Mouse (Mus musculus) spleen, adult 2 months (tissue): ENCODE measurements around the gene March1. TPM values are rescaled to one million over a fixed set of nuclear protein-coding genes. Genes with fewer than 3 reads are reported as not detected.

ENCODE experiments used
- DNase-seq, 2 experiments: peaks; one replicate each; pipeline versions ENCODE4 v3.0.0 to v3.0.0-alpha.2; 2012 to 2021; ENCODE audit warnings: low spot score in 2 of 2, low read depth in 1 of 2
- H3K27ac ChIP-seq: fragments of 200-500 bp; 2 replicates; pipeline ENCODE4 v1.5.1; 2012; ENCODE audit warnings: low read length, inconsistent platforms; ENCODE audit not compliant: insufficient read depth
- H3K27me3 ChIP-seq: fragments of 200-500 bp; 2 replicates; pipeline ENCODE4 v1.6.1; 2012; ENCODE audit warnings: mild to moderate bottlenecking, moderate library complexity, low read length, inconsistent platforms; ENCODE audit not compliant: control insufficient read depth, insufficient read depth
- H3K36me3 ChIP-seq: fragments of 200-500 bp; 2 replicates; pipeline ENCODE4 v1.6.1; 2012; ENCODE audit warnings: mild to moderate bottlenecking, low read length, inconsistent platforms; ENCODE audit not compliant: control insufficient read depth, insufficient read depth
- H3K4me1 ChIP-seq: fragments of 200-500 bp; 2 replicates; pipeline ENCODE4 v1.6.1; 2011; ENCODE audit warnings: inconsistent platforms; ENCODE audit not compliant: control insufficient read depth, insufficient read depth, insufficient read length
- H3K4me3 ChIP-seq: fragments of 200-500 bp; 2 replicates; pipeline ENCODE4 v1.5.1; 2011; ENCODE audit warnings: mild to moderate bottlenecking, inconsistent platforms; ENCODE audit not compliant: insufficient read depth, insufficient read length; ENCODE audit errors: extremely low read depth
- CTCF ChIP-seq: fragments of 200-500 bp; IDR thresholded peaks from 2 replicates; pipeline ENCODE4 v1.5.1; 2011; ENCODE audit warnings: mild to moderate bottlenecking, inconsistent platforms; ENCODE audit not compliant: insufficient read depth, insufficient read length, insufficient replicate concordance; ENCODE audit errors: extremely low read depth
- POLR2A ChIP-seq: fragments of 200-500 bp; IDR thresholded peaks from 2 replicates; pipeline ENCODE4 v1.6.1; 2011; ENCODE audit warnings: low read depth, low read length, inconsistent platforms
- WGBS: fragments of 180-500 bp; shearing (Covaris S2); methylation state at CpG from one replicate; pipeline ENCODE4 v1.1.7; 2018; 5-methylcytosine and 5-hydroxymethylcytosine counted together
- polyA plus RNA-seq: library from polyadenylated mRNA; depleted of rRNA; stranded (reverse); fragments of >200 nt; gene quantifications from 2 replicates; pipeline ENCODE4 v1.2.3, GENCODE M21; 2012

The March1 gene
- polyA plus RNA-seq, 1 experiment = 12.7 TPM

DNA sequence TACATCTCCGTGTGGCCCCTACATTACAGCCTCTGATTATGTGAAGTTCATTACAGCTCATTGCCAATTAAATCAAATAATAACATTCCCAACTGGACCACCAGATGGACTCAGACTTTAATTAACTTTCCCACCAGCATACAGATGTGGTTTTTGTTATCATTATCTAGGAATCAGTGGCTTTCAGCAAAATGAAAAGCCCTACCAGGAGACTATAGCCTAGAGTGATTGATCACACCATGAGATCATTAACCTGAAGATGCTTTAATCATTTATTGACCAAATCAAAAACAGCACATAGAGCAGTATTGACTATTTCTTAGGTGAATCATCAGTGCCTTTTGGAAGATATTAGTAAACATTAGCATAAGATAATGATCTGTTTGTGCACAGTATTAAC is 602.3 kb downstream of the March1 start:
- Histone ChIP-seq H3K4me1 (no peaks in the 10 kb centered on the region), H3K4me3 (no peak overlapping the region), H3K27me3 (no peaks in the 10 kb centered on the region), H3K27ac (no peak overlapping the region), H3K36me3 (no peaks in the 10 kb centered on the region)
- no peak for TF ChIP-seq POLR2A
- TF ChIP-seq CTCF = no peak
- 80% methylated on average over 1 of the region's 1 CpGs for WGBS
- no peak for DNase-seq

DNA sequence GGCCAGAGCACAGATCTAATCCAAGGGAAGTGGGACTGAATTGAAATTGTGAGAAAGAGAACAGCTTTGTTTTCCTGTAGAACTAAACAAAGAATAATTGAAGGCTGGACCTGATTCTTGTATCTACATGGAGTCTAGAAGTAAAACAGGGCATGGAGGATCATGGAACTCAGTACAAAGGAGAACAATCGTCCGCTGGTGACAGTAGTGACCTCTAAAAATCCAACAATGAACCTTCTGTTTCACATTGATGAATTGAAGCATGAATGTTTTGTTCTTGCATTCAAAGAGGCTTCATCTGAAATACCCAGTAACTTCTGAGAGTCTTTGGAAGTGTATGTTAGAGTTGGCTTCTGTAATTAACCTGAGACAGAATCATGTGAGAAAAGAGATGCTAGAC is 612.2 kb downstream of the March1 start:
- TF ChIP-seq CTCF (no peak), POLR2A (no peak)
- DNase-seq = no peak
- Histone ChIP-seq H3K4me3 (no peak overlapping the region), H3K36me3 (no peaks in the 10 kb centered on the region), H3K27me3 (no peaks in the 10 kb centered on the region), H3K4me1 (no peaks in the 10 kb centered on the region), H3K27ac (no peak overlapping the region)
- WGBS = 85% methylated on average over 2 of the region's 2 CpGs

DNA sequence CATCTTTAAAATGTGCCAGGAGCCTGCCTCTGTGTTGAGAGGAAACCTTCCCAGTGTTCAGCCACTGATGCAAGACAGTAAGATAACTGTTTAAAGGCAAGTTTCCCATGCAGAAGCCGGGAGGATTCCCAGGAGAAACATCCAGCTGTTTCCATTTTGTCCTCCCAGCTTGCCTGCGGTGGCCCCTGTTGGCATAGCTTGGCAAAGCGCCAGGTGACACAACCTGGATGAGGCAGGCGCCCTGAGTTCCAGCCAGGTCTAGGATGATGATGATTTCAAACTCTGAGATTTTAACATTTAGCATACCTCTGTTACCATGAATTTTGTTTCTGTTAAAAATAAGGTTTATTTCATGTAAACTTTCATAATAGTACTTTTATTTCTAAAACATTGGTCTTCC is 651.8 kb downstream of the March1 start:
- H3K4me1 ChIP-seq = no peaks in the 10 kb centered on the region
- no peak overlapping the region for H3K4me3 ChIP-seq
- no peak overlapping the region for H3K27ac ChIP-seq
- DNase-seq = no peak
- no peaks in the 10 kb centered on the region for H3K27me3 ChIP-seq
- WGBS = 64% methylated on average over 4 of the region's 4 CpGs
- TF ChIP-seq CTCF (no peak), POLR2A (no peak)
- H3K36me3 ChIP-seq = no peaks in the 10 kb centered on the region

DNA sequence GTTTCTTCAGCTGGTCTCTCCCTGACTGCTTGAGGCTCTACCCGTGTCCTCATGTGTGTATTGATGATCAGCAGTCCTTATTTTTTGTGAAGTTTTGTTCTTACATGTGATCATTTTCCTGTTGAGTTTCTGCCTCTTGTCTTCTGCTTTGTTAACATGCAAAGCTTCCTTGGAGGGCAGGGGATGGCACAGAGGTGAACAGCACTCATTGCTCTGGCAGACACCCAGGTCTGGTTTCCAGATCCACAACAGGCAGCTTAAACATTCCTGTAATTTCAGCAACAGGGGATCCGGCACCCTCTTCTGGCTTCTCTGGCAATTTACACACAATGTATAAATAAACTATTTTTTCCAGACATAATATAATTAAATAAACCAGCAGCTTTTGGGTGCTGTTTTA is 652.4 kb downstream of the March1 start:
- Histone ChIP-seq H3K4me3 (no peak overlapping the region), H3K27me3 (no peaks in the 10 kb centered on the region), H3K4me1 (no peaks in the 10 kb centered on the region), H3K27ac (no peak overlapping the region), H3K36me3 (no peaks in the 10 kb centered on the region)
- WGBS = 74% methylated on average over 2 of the region's 2 CpGs
- no peak for DNase-seq
- TF ChIP-seq CTCF = no peak
- TF ChIP-seq POLR2A = no peak

DNA sequence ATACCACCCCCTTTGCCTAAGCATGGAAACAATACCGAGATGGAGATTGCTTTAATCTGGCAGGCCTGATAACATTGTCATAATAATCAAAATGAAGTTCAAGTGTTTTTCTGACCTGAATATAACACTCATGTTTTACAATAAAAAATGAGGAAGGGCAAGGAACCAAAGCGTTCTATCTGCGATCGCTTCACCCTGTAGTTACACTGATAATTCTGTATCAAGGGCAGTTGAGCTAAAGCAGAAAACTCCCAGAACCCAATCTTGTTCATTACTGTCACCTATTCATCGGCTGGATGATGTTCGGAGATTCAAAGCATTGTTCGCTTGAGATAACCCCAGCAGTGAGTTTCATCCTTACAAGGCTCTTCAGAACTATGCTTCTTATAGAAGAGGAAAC is 700.1 kb downstream of the March1 start:
- DNase-seq = no peak
- H3K4me1 ChIP-seq = no peaks in the 10 kb centered on the region
- H3K27me3 ChIP-seq = no peaks in the 10 kb centered on the region
- H3K4me3 ChIP-seq = no peak overlapping the region
- no peak overlapping the region for H3K27ac ChIP-seq
- no peaks in the 10 kb centered on the region for H3K36me3 ChIP-seq
- no peak for TF ChIP-seq CTCF
- no peak for TF ChIP-seq POLR2A
- WGBS = 88% methylated on average over 7 of the region's 7 CpGs

DNA sequence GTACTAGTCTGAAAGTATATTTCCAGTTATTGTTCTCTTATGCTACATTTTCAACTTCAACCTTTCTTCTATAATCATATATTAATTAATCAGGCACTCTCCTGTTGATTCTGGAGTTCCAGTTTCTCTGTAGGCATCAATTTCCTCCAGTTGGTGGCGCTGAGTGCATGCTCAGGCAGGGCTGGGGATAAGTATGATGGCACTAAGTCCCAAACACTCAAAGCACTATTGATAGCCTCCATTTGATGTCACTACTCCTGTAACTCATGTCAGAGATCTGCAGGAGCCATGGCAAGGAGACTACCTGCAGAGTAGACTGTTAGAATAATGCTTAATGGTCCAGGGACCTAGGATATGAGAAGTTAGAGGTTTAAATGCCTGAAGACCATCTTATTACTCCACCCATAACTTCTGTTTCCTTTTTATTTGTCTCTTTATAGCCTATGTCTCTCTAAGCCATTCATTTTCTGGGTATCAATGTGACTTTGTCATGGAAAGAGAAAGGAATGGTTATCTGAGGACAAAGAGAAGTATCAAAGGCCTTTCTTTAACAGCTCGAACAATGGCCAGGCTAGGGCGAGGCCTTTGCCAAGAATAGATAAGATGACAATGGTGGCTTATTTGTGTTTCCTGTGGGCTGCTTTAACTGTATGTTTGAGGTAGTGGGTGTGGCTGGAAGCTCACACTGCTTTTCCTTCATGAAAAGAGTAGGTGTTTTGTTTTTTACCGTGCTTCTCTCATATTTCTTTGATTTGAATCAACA is 705.5 kb downstream of the March1 start:
- Histone ChIP-seq H3K27ac (peak overlapping the region; percentile 55; the same call in 1 of the 2 replicates), H3K4me1 (no peaks in the 10 kb centered on the region), H3K4me3 (no peak overlapping the region), H3K36me3 (no peaks in the 10 kb centered on the region), H3K27me3 (no peaks in the 10 kb centered on the region)
- WGBS = 9% methylated on average over 4 of the region's 4 CpGs
- peak; percentile 49 to 80 for DNase-seq
- TF ChIP-seq POLR2A = no peak
- TF ChIP-seq CTCF = peak; percentile 77; the same call in 1 of the 2 replicates

DNA sequence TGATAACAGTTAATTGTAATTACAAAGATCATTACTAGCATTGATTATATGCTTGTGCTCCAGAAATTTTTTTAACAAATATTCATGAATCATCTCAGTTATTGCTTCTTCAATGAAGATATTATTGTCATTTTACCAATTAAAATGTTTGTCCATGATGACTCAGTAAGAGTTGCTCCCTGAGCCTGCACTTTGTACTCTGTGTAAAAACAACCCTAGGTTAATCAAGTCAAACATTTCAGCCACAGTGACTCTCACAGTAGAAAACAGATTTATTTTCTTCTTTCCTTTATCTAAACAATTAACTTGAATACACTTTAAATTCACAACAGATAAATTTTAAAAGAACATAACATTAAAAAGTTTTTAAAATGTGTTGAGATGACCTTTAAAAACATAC is 708.7 kb downstream of the March1 start:
- no peak overlapping the region for H3K27ac ChIP-seq
- no peak overlapping the region for H3K4me3 ChIP-seq
- H3K4me1 ChIP-seq = peaks cover 4% of the 10 kb centered on the region
- TF ChIP-seq POLR2A (no peak), CTCF (no peak)
- no peaks in the 10 kb centered on the region for H3K27me3 ChIP-seq
- H3K36me3 ChIP-seq = no peaks in the 10 kb centered on the region
- no peak for DNase-seq
